Mouse (Mus musculus) liver, postnatal 0 days (tissue): ENCODE results near the gene Slc17a1.

ENCODE experiments used
- CTCF ChIP-seq: sonication (generic); IDR thresholded peaks from 2 replicates; pipeline ENCODE4 v1.5.1; 2016; ENCODE audit warnings: antibody characterized with exemption, low read depth
- EP300 ChIP-seq: IDR thresholded peaks from 2 replicates; pipeline ENCODE4 v1.6.1; 2016; ENCODE audit warnings: antibody characterized with exemption, low read depth, mild to moderate bottlenecking

DNA sequence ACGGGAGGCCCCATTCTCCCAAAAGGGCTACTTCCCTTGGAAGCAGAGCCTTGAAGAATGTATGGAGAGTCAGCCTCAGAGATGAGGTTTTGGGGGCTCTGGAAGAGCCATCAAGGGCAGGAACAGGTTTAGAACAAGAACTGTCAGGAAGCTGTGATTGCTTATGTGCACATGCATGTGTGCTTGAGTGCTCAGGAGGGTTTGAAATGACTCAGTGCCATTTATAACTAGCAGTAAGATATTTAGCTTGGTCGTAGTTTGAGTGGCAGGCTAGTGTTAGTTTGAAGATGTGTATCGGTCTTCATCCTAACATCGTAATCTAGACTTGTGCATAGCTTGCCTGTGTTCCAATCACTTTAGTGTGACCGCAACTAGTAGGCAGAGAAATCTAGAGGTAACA is 39.4 kb downstream of the Slc17a1 start:
- no peak for TF ChIP-seq CTCF
- TF ChIP-seq EP300: no peak
